In the genomic region with DNA sequence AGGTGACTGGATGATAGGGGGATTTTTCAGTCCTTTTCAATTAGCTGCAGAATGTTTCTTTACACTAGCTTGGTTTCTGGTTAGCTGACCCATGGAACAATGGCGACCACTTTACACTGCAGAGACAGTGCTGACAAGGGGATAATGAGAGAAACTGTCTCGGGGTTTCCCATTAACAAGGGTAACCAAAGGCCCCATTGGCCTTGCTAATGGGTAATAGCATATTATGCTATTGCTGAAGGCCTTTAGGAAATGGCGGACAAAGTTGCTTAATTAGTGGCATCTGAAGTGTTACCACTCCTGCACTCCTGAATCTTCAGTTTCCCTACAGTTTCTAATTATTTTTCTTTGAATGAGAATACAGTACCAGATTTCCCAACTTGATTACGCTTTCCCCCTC, we compare ENCODE assay signal across 26 mouse cellular contexts.
A peak's percentile ranks its signal among the peaks of the same experiment; 100 is the strongest.
DNase-seq lines count a peak whose midpoint lies in the region; ATAC-seq and TF ChIP-seq lines count a peak whose summit lies in the region.
"Had no signal": no experiment of that assay in that cellular context is flagged by ENCODE, and none has a peak within 500 bp of the region (broad histone marks: within the 10 kb centered on the region; RNA-seq: fewer than 3 reads in every experiment).

No protein-coding gene starts in this region.

- no peaks in the 10 kb centered on the region for H3K36me3 ChIP-seq in hindbrain, embryonic 14.5 days (replicated peaks; ENCODE audit: control insufficient read depth, insufficient read depth)
- no peaks in the 10 kb centered on the region for H3K36me3 ChIP-seq in hindbrain, postnatal 0 days (ENCODE audit: insufficient read depth, low read length)
- no peaks in the 10 kb centered on the region for H3K36me3 ChIP-seq in forebrain, embryonic 12.5 days (replicated peaks)
- H3K36me3 ChIP-seq in midbrain, embryonic 14.5 days (ENCODE audit: control insufficient read depth, insufficient read depth, low read length), result no peaks in the 10 kb centered on the region
- H3K36me3 ChIP-seq: embryonic facial prominence, embryonic 13.5 days; G1E; kidney, embryonic 15.5 days; limb, embryonic 13.5 days; liver, embryonic 12.5 days had no signal

- no peak overlapping the region for H3K4me3 ChIP-seq in hindbrain, embryonic 14.5 days (replicated peaks; ENCODE audit: low read length)
- H3K4me3 ChIP-seq in hindbrain, postnatal 0 days (ENCODE audit: low read length), result no peak overlapping the region
- H3K4me3 ChIP-seq in forebrain, embryonic 12.5 days (replicated peaks), result no peak overlapping the region
- no peak overlapping the region for H3K4me3 ChIP-seq in midbrain, embryonic 14.5 days (replicated peaks; ENCODE audit: low read depth, low read length)
- H3K4me3 ChIP-seq: embryonic facial prominence, embryonic 13.5 days; kidney, embryonic 15.5 days; limb, embryonic 13.5 days; liver, embryonic 12.5 days had no signal

- H3K9ac ChIP-seq in hindbrain, embryonic 14.5 days, result no peak overlapping the region
- H3K9ac ChIP-seq in hindbrain, postnatal 0 days (replicated peaks; ENCODE audit: low read length), result no peak overlapping the region
- no peak overlapping the region for H3K9ac ChIP-seq in forebrain, embryonic 12.5 days
- no peak overlapping the region for H3K9ac ChIP-seq in midbrain, embryonic 14.5 days (replicated peaks; ENCODE audit: low read length)
- H3K9ac ChIP-seq: embryonic facial prominence, embryonic 13.5 days; kidney, embryonic 15.5 days; limb, embryonic 13.5 days; liver, embryonic 12.5 days had no signal

- no peak for DNase-seq in hindbrain, embryonic 14.5 days (ENCODE audit: low spot score)
- no peak for DNase-seq in hindbrain, postnatal 0 days (ENCODE audit: low spot score)
- DNase-seq in embryo, embryonic 11 days, result peak; percentile 11
- peak; percentile 8 for DNase-seq in midbrain, embryonic 14.5 days
- DNase-seq in kidney, adult 9 months, result no peak
- DNase-seq in frontal cortex, postnatal 36 days (ENCODE audit: low spot score in 2 of 2), result no peak
- DNase-seq: adrenal gland, adult 2 months; B cell, adult 2 months; cerebellum, adult 18-20 months; cerebellum, postnatal 25 days; gastrocnemius, postnatal 36 days; kidney, postnatal 4 days; lung, adult 18-20 months; lung, postnatal 14 days; right cerebral cortex, postnatal 25 days; thymus, postnatal 14 days had no signal

- H3K4me1 ChIP-seq in hindbrain, embryonic 14.5 days (replicated peaks; ENCODE audit: control insufficient read depth, insufficient read depth, low read length), result no peaks in the 10 kb centered on the region
- H3K4me1 ChIP-seq in hindbrain, postnatal 0 days (ENCODE audit: insufficient read depth, low read length), result no peaks in the 10 kb centered on the region
- H3K4me1 ChIP-seq in forebrain, embryonic 12.5 days, result no peaks in the 10 kb centered on the region
- H3K4me1 ChIP-seq in midbrain, embryonic 14.5 days (ENCODE audit: control insufficient read depth, insufficient read depth, low read length), result no peaks in the 10 kb centered on the region
- H3K4me1 ChIP-seq: embryonic facial prominence, embryonic 13.5 days; kidney, embryonic 15.5 days; limb, embryonic 13.5 days; liver, embryonic 12.5 days had no signal

- no peak overlapping the region for H3K4me2 ChIP-seq in hindbrain, embryonic 14.5 days (replicated peaks)
- H3K4me2 ChIP-seq in hindbrain, postnatal 0 days (ENCODE audit: low read depth, low read length), result no peak overlapping the region
- H3K4me2 ChIP-seq in forebrain, embryonic 12.5 days, result no peak overlapping the region
- H3K4me2 ChIP-seq in midbrain, embryonic 14.5 days (ENCODE audit: low read length), result no peak overlapping the region
- H3K4me2 ChIP-seq: embryonic facial prominence, embryonic 13.5 days; kidney, embryonic 15.5 days; limb, embryonic 13.5 days; liver, embryonic 12.5 days had no signal

- ATAC-seq in hindbrain, embryonic 14.5 days (ENCODE audit: low FRiP score), result peak; percentile 37; the same call in 1 of the 2 replicates
- no peak for ATAC-seq in hindbrain, postnatal 0 days
- ATAC-seq in forebrain, embryonic 12.5 days (ENCODE audit: low FRiP score), result peak; percentile 95
- no peak for ATAC-seq in midbrain, embryonic 14.5 days (ENCODE audit: low FRiP score, low TSS enrichment)
- no peak for ATAC-seq in frontal cortex, adult (ENCODE audit: low TSS enrichment)
- ATAC-seq: intestine, postnatal 0 days; liver, embryonic 12.5 days; Patski had no signal

- H3K9me3 ChIP-seq in hindbrain, embryonic 14.5 days (ENCODE audit: control insufficient read depth, low read length), result no peaks in the 10 kb centered on the region
- no peaks in the 10 kb centered on the region for H3K9me3 ChIP-seq in hindbrain, postnatal 0 days (ENCODE audit: low read length)
- no peaks in the 10 kb centered on the region for H3K9me3 ChIP-seq in forebrain, embryonic 12.5 days
- H3K9me3 ChIP-seq in midbrain, embryonic 14.5 days (ENCODE audit: control insufficient read depth, low read length), result no peaks in the 10 kb centered on the region
- H3K9me3 ChIP-seq: embryonic facial prominence, embryonic 13.5 days; G1E; kidney, embryonic 15.5 days; limb, embryonic 13.5 days; liver, embryonic 12.5 days had no signal

- no peak overlapping the region for H3K27ac ChIP-seq in hindbrain, embryonic 14.5 days
- H3K27ac ChIP-seq in hindbrain, postnatal 0 days, result no peak overlapping the region
- H3K27ac ChIP-seq in forebrain, embryonic 12.5 days, result no peak overlapping the region
- H3K27ac ChIP-seq in midbrain, embryonic 14.5 days (replicated peaks; ENCODE audit: low read depth, low read length), result no peak overlapping the region
- H3K27ac ChIP-seq: embryonic facial prominence, embryonic 13.5 days; kidney, embryonic 15.5 days; limb, embryonic 13.5 days; liver, embryonic 12.5 days had no signal

- no peak for TF ChIP-seq CTCF in hindbrain, postnatal 0 days (IDR thresholded peaks at IDR 0.05; ENCODE audit: low read depth)

- no peaks in the 10 kb centered on the region for H3K27me3 ChIP-seq in hindbrain, embryonic 14.5 days (ENCODE audit: control insufficient read depth, insufficient read depth, low read length)
- no peaks in the 10 kb centered on the region for H3K27me3 ChIP-seq in hindbrain, postnatal 0 days (ENCODE audit: insufficient read depth, low read length)
- peaks cover 9% of the 10 kb centered on the region; the same call in 1 of the 2 replicates for H3K27me3 ChIP-seq in forebrain, embryonic 12.5 days
- H3K27me3 ChIP-seq in midbrain, embryonic 14.5 days (ENCODE audit: control insufficient read depth, insufficient read depth, low read length), result no peaks in the 10 kb centered on the region
- H3K27me3 ChIP-seq: CH12.LX; embryonic facial prominence, embryonic 13.5 days; kidney, embryonic 15.5 days; limb, embryonic 13.5 days; liver, embryonic 12.5 days; Patski had no signal

- 39% methylated on average over 4 of the region's 4 CpGs for WGBS in hindbrain, embryonic 14.5 days
- WGBS in hindbrain, postnatal 0 days, result 47% methylated on average over 4 of the region's 4 CpGs
- WGBS in forebrain, embryonic 12.5 days, result 16% methylated on average over 4 of the region's 4 CpGs
- WGBS in midbrain, embryonic 14.5 days, result 53% methylated on average over 4 of the region's 4 CpGs

Comparison
In these comparisons a context has a peak if more than half of its experiments do, and no peak if none do; other contexts are left out.
1. ATAC-seq: peak in hindbrain, embryonic 14.5 days (single experiment) and forebrain, embryonic 12.5 days (single experiment); none in hindbrain, postnatal 0 days (single experiment), midbrain, embryonic 14.5 days (single experiment) and frontal cortex, adult (single experiment).
2. DNase-seq: peak in embryo, embryonic 11 days (single experiment) and midbrain, embryonic 14.5 days (single experiment); none in hindbrain, embryonic 14.5 days (single experiment), hindbrain, postnatal 0 days (single experiment), kidney, adult 9 months (single experiment) and frontal cortex, postnatal 36 days (0 of 2).